Mouse (Mus musculus) embryonic facial prominence, embryonic 13.5 days (tissue): Measurements from ENCODE around the gene Slc5a1. TPM values are rescaled to one million over a fixed set of nuclear protein-coding genes. Genes with fewer than 3 reads are reported as not detected.

ENCODE experiments used
- ATAC-seq: fragments of 200-750 bp; cut with Nextera tagmentation; 2 replicates; pipeline ENCODE4 v1.8.0; 2017; ENCODE audit warnings: low read depth; ENCODE audit not compliant: insufficient number of reproducible peaks, insufficient read depth, low FRiP score, low TSS enrichment
- H3K27ac ChIP-seq: fragments of 300-500 bp; sonication (generic); 2 replicates; pipeline ENCODE4 v1.5.1; 2015; ENCODE audit warnings: moderate library complexity, mild to moderate bottlenecking, inconsistent platforms
- H3K27me3 ChIP-seq: fragments of 300-500 bp; sonication (generic); 2 replicates; pipeline ENCODE4 v1.6.1; 2015; ENCODE audit warnings: mild to moderate bottlenecking, inconsistent platforms
- H3K36me3 ChIP-seq: fragments of 300-500 bp; sonication (generic); 2 replicates; pipeline ENCODE4 v1.6.1; 2015; ENCODE audit warnings: mild to moderate bottlenecking, inconsistent platforms
- H3K4me1 ChIP-seq: fragments of 300-500 bp; sonication (generic); 2 replicates; pipeline ENCODE4 v1.6.1; 2015; ENCODE audit warnings: inconsistent platforms
- H3K4me2 ChIP-seq: fragments of 300-500 bp; sonication (generic); 2 replicates; pipeline ENCODE4 v1.6.1; 2015; ENCODE audit warnings: moderate library complexity, mild to moderate bottlenecking, inconsistent platforms
- H3K4me3 ChIP-seq: fragments of 300-500 bp; sonication (generic); 2 replicates; pipeline ENCODE4 v1.5.1; 2015; ENCODE audit warnings: mild to moderate bottlenecking, inconsistent platforms
- H3K9ac ChIP-seq: fragments of 300-500 bp; sonication (generic); 2 replicates; pipeline ENCODE4 v1.6.1; 2015; ENCODE audit warnings: mild to moderate bottlenecking, inconsistent platforms
- H3K9me3 ChIP-seq: fragments of 300-500 bp; sonication (generic); 2 replicates; pipeline ENCODE4 v1.6.1; 2016; ENCODE audit warnings: inconsistent platforms
- WGBS: fragments of 180-500 bp; shearing (Covaris S2); methylation state at CpG from one replicate; pipeline ENCODE4 v1.1.7; 2015; ENCODE audit warnings: mixed read lengths; 5-methylcytosine and 5-hydroxymethylcytosine counted together
- polyA plus RNA-seq: library from polyadenylated mRNA; unstranded; fragments of >200 nt; fragmentation: Nextera tagmentation; extraction: Ambion mirVana; gene quantifications from 2 replicates; pipeline ENCODE4 v1.2.1, GENCODE M21; 2015

The Slc5a1 gene
- polyA plus RNA-seq, 1 experiment from 2014 or later: 0.13 TPM

- no peak overlapping the region for H3K9ac ChIP-seq
- 78% methylated on average over 5 of the region's 5 CpGs for WGBS
- H3K4me2 ChIP-seq: no peak overlapping the region
- no peak overlapping the region for H3K4me3 ChIP-seq
- H3K27me3 ChIP-seq: no peaks in the 10 kb centered on the region
- no peak for ATAC-seq
- no peaks in the 10 kb centered on the region for H3K4me1 ChIP-seq
- H3K36me3 ChIP-seq: no peaks in the 10 kb centered on the region
- H3K9me3 ChIP-seq: no peaks in the 10 kb centered on the region
- H3K27ac ChIP-seq: no peak overlapping the region
Observed at GRCm38 (mm10) chr5:33211254-33211653, 107.2 kb downstream of the Slc5a1 start.

Other genes with a start within 250 kb of the Slc5a1 start
- gene Prr14l, start 250.0 kb upstream of the Slc5a1 start, polyA plus RNA-seq: 12.4 and 13.8 TPM in 2 replicates
- gene Depdc5, start 240.5 kb upstream of the Slc5a1 start, polyA plus RNA-seq: 28.3 and 29.8 TPM in 2 replicates
- gene Ywhah, start 85.4 kb upstream of the Slc5a1 start, polyA plus RNA-seq: 384 and 394 TPM in 2 replicates
- gene Spon2, start 114.2 kb downstream of the Slc5a1 start, polyA plus RNA-seq: 4.9 and 6.2 TPM in 2 replicates
- gene Ctbp1, start 170.8 kb downstream of the Slc5a1 start, polyA plus RNA-seq: 326 and 350 TPM in 2 replicates
- 121 and 131 TPM in 2 replicates for gene Maea, start 231.3 kb downstream of the Slc5a1 start, polyA plus RNA-seq